Mouse (Mus musculus) bone marrow macrophage, adult 2 months (primary cell): ENCODE measurements around the gene Cdk14. TPM values are rescaled to one million over a fixed set of nuclear protein-coding genes. Genes with fewer than 3 reads are reported as not detected.

Experiments
- H3K27ac ChIP-seq: 2 replicates; pipeline ENCODE4 v1.5.1; 2012; ENCODE audit warnings: low read depth, low read length; ENCODE audit not compliant: insufficient read depth
- H3K4me1 ChIP-seq: 2 replicates; pipeline ENCODE4 v1.6.1; 2012; ENCODE audit warnings: low read length; ENCODE audit not compliant: control insufficient read depth, insufficient read depth
- H3K4me3 ChIP-seq: 2 replicates; pipeline ENCODE4 v1.5.1; 2012; ENCODE audit warnings: mild to moderate bottlenecking, low read length, moderate library complexity; ENCODE audit not compliant: insufficient read depth
- CTCF ChIP-seq: IDR thresholded peaks from 2 replicates; pipeline ENCODE4 v1.5.1; 2012; ENCODE audit warnings: low read depth, mild to moderate bottlenecking, low read length, moderate library complexity
- POLR2A ChIP-seq: IDR thresholded peaks from 2 replicates; pipeline ENCODE4 v1.6.1; 2012; ENCODE audit warnings: mild to moderate bottlenecking, low read depth, low read length, borderline replicate concordance
- polyA plus RNA-seq: library from polyadenylated mRNA; stranded (reverse); fragments of >200 nt; gene quantifications from 2 replicates; pipeline ENCODE4 v1.2.4, GENCODE M21; 2012; ENCODE audit not compliant: missing spikeins, insufficient read depth, insufficient read length

Gene Cdk14
- polyA plus RNA-seq, 1 experiment = 43.6 TPM

GRCm38 (mm10) chr5:5392786-5393185 lies 27.3 kb downstream of the Cdk14 start:
- 0 out of 2 replicates have a peak overlapping the region, but pooled peaks have one; percentile 5 for H3K27ac ChIP-seq
- no peak for TF ChIP-seq POLR2A
- TF ChIP-seq CTCF = no peak
- H3K4me3 ChIP-seq = no peak overlapping the region
- H3K4me1 ChIP-seq = peaks cover 11% of the 10 kb centered on the region

GRCm38 (mm10) chr5:5380731-5381718 lies 39.1 kb downstream of the Cdk14 start:
- peak overlapping the region; percentile 75 for H3K27ac ChIP-seq
- H3K4me1 ChIP-seq = peaks cover 25% of the 10 kb centered on the region
- peak overlapping the region; percentile 84 for H3K4me3 ChIP-seq
- no peak for TF ChIP-seq CTCF
- TF ChIP-seq POLR2A = no peak

GRCm38 (mm10) chr5:5379870-5380730 lies 40.0 kb downstream of the Cdk14 start:
- TF ChIP-seq CTCF (no peak; the same call in 1 of the 2 replicates), POLR2A (no peak)
- Histone ChIP-seq H3K4me1 (peaks cover 30% of the 10 kb centered on the region), H3K4me3 (peak overlapping the region; percentile 84), H3K27ac (peak overlapping the region; percentile 75)

GRCm38 (mm10) chr5:5379501-5379869 lies 40.6 kb downstream of the Cdk14 start:
- TF ChIP-seq POLR2A (no peak), CTCF (no peak)
- Histone ChIP-seq H3K27ac (peak overlapping the region; percentile 75), H3K4me1 (peaks cover 32% of the 10 kb centered on the region), H3K4me3 (peak overlapping the region; percentile 84)

- TF ChIP-seq CTCF (no peak), POLR2A (no peak)
- H3K4me3 ChIP-seq = no peak overlapping the region
- no peak overlapping the region for H3K27ac ChIP-seq
- peaks cover 28% of the 10 kb centered on the region for H3K4me1 ChIP-seq
These were observed 45.7 kb downstream of the Cdk14 start for GRCm38 (mm10) chr5:5374393-5374792.

GRCm38 (mm10) chr5:5373541-5373940 lies 46.6 kb downstream of the Cdk14 start:
- Histone ChIP-seq H3K4me3 (no peak overlapping the region), H3K4me1 (peaks cover 34% of the 10 kb centered on the region), H3K27ac (no peak overlapping the region)
- TF ChIP-seq CTCF = no peak
- TF ChIP-seq POLR2A = no peak

GRCm38 (mm10) chr5:5372936-5373335 lies 47.2 kb downstream of the Cdk14 start:
- Histone ChIP-seq H3K4me3 (no peak overlapping the region), H3K4me1 (peaks cover 41% of the 10 kb centered on the region), H3K27ac (no peak overlapping the region)
- no peak for TF ChIP-seq POLR2A
- no peak for TF ChIP-seq CTCF

- H3K27ac ChIP-seq = no peak overlapping the region
- H3K4me3 ChIP-seq = no peak overlapping the region
- peaks cover 42% of the 10 kb centered on the region for H3K4me1 ChIP-seq
- TF ChIP-seq CTCF (no peak), POLR2A (no peak)
These were observed 47.8 kb downstream of the Cdk14 start for GRCm38 (mm10) chr5:5372354-5372753.

GRCm38 (mm10) chr5:5370322-5371082 lies 49.6 kb downstream of the Cdk14 start:
- Histone ChIP-seq H3K4me3 (no peak overlapping the region), H3K27ac (no peak overlapping the region), H3K4me1 (peaks cover 42% of the 10 kb centered on the region)
- no peak for TF ChIP-seq CTCF
- no peak for TF ChIP-seq POLR2A
